Mouse (Mus musculus) induced T-regulatory cell, adult 2 months (primary cell): ENCODE data around the gene Lmnb2.

ENCODE experiments used
- DNase-seq: peaks from one replicate; pipeline ENCODE4 v3.0.0-alpha.2; 2012; ENCODE audit warnings: low read depth

Lmnb2 gene

GRCm38 (mm10) chr10:80899591-80900317 is 18.3 kb downstream of the Lmnb2 start:
- no peak for DNase-seq

- DNase-seq, result no peak
These were observed 19.0 kb downstream of the Lmnb2 start for GRCm38 (mm10) chr10:80899074-80899473.

GRCm38 (mm10) chr10:80897861-80898510 is 20.1 kb downstream of the Lmnb2 start:
- DNase-seq, result no peak

- DNase-seq, result no peak
These were observed 21.2 kb downstream of the Lmnb2 start for GRCm38 (mm10) chr10:80896581-80897485.

GRCm38 (mm10) chr10:80895697-80896096 is 22.3 kb downstream of the Lmnb2 start:
- DNase-seq, result no peak

GRCm38 (mm10) chr10:80895100-80895499 is 22.9 kb downstream of the Lmnb2 start:
- no peak for DNase-seq

- DNase-seq, result no peak
These were observed 30.9 kb downstream of the Lmnb2 start for GRCm38 (mm10) chr10:80887181-80887580.

- DNase-seq, result peak; percentile 83
These were observed 36.7 kb downstream of the Lmnb2 start for GRCm38 (mm10) chr10:80881301-80881700.

- DNase-seq, result peak; percentile 66
These were observed 37.1 kb downstream of the Lmnb2 start for GRCm38 (mm10) chr10:80880901-80881300.

GRCm38 (mm10) chr10:80880131-80880641 is 37.9 kb downstream of the Lmnb2 start:
- DNase-seq, result peak; percentile 88

- no peak for DNase-seq
These were observed 41.5 kb downstream of the Lmnb2 start for GRCm38 (mm10) chr10:80876594-80876993.

GRCm38 (mm10) chr10:80876028-80876427 is 42.0 kb downstream of the Lmnb2 start:
- peak; percentile 80 for DNase-seq

- no peak for DNase-seq
These were observed 44.0 kb downstream of the Lmnb2 start for GRCm38 (mm10) chr10:80874035-80874434.

GRCm38 (mm10) chr10:80871581-80871980 is 46.5 kb downstream of the Lmnb2 start, which contains the start of gene Tmprss9:
Gene Tmprss9, plus strand, starts transcription at chr10:80871848.
- no peak for DNase-seq

GRCm38 (mm10) chr10:80870993-80871392 is 47.1 kb downstream of the Lmnb2 start:
- no peak for DNase-seq

- no peak for DNase-seq
These were observed 53.6 kb downstream of the Lmnb2 start for GRCm38 (mm10) chr10:80864446-80864845.

GRCm38 (mm10) chr10:80862305-80862704 is 55.7 kb downstream of the Lmnb2 start:
- DNase-seq, result no peak

GRCm38 (mm10) chr10:80858350-80858935 is 59.6 kb downstream of the Lmnb2 start:
- no peak for DNase-seq

- no peak for DNase-seq
These were observed 60.2 kb downstream of the Lmnb2 start for GRCm38 (mm10) chr10:80857848-80858247.

- DNase-seq, result no peak
These were observed 60.7 kb downstream of the Lmnb2 start for GRCm38 (mm10) chr10:80857386-80857785.

- DNase-seq, result no peak
These were observed 61.1 kb downstream of the Lmnb2 start for GRCm38 (mm10) chr10:80856908-80857307.

GRCm38 (mm10) chr10:80856267-80856666 is 61.8 kb downstream of the Lmnb2 start:
- peak; percentile 53 for DNase-seq
